Mouse (Mus musculus): ENCODE data around the gene Lyg1. TPM values are rescaled to one million over a fixed set of nuclear protein-coding genes. Genes with fewer than 3 reads are reported as not detected.

Gene Lyg1
- polyA plus RNA-seq, 1 experiment from 2014 or later, result not detected

DNA sequence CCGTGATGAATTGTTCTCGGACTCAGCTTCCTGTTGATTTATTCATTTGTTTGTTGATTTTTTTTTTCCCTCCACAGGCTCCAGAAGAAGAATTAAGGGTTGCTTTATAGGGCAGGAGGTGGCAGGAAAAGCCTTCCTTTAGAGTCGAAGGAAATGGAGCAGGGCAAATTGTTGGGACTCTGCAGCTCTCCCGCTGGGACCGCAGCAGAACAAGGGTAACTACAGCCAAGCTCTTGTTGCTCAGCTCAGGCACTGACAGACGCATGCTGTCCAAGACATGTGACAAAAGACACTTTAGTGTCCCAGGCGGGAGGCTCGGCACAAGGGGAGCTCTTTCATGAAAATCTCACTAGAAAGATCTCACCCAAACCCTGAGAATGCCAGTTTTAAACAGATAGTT, 35.0 kb downstream of the Lyg1 start:
- no peak for ATAC-seq (ENCODE audit: insufficient read depth, low FRiP score, low TSS enrichment)
- WGBS, result 48% methylated on average over 8 of the region's 8 CpGs

DNA sequence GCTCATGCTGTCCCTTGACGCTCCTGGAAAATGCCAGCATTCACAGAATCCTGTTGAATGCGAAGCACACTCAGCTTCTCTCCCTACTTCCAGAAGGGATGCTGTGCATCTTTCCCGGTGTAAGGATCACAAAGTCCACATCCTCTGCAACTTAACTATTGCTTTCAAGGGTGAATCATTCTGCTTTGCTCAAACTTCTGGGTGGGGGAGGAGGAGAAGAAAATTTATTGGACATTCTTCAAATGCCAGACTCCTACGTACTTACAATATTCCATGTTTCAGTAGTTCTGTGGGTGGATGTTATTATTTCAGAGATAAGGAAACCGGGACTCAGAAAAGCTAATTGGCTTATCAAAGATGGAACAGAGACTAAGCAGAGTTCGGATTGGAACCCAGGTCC, 39.5 kb downstream of the Lyg1 start:
- DNase-seq (ENCODE audit: low spot score), result no peak
- H3K9ac ChIP-seq (ENCODE audit: low read length), result no peak overlapping the region
- 82% methylated on average over 6 of the region's 6 CpGs for WGBS

More for the DNA sequence above, 35.0 kb downstream of the Lyg1 start:
- H3K36me3 ChIP-seq (ENCODE audit: control insufficient read depth, insufficient read depth, low read length), result no peaks in the 10 kb centered on the region
- H3K4me1 ChIP-seq (ENCODE audit: control insufficient read depth, insufficient read depth, low read length), result no peaks in the 10 kb centered on the region
- H3K27ac ChIP-seq (ENCODE audit: low read depth, low read length), result no peak overlapping the region
- H3K4me3 ChIP-seq (ENCODE audit: low read depth, low read length), result no peak overlapping the region
- H3K9ac ChIP-seq (ENCODE audit: low read length), result no peak overlapping the region
- no peaks in the 10 kb centered on the region for H3K27me3 ChIP-seq (ENCODE audit: control insufficient read depth, insufficient read depth, low read length)
- DNase-seq (ENCODE audit: low spot score), result no peak
- H3K9me3 ChIP-seq (ENCODE audit: control insufficient read depth, low read length), result no peaks in the 10 kb centered on the region
- no peak overlapping the region for H3K4me2 ChIP-seq (ENCODE audit: low read depth)

DNA sequence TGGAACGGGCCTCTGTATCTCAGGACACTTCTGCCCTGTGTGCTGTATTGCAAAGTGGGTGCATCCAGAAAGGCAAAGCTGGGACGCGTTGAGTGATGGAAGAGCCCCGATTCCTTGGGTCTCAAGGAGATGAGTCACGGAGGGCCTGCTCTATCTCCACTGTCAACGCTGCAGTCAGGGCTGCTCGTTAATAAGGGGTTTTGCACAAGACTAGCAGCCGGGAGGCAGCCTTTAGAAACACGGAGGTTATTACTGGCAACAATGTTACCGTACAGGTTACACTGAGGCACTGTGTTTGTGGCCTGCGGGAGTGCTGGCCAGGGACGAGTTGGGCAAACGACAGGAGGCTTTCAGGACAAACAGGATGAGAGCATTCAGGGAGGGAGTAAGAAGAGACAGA, 39.9 kb downstream of the Lyg1 start:
- H3K4me1 ChIP-seq (ENCODE audit: control insufficient read depth, insufficient read depth, low read length), result no peaks in the 10 kb centered on the region
- WGBS, result 80% methylated on average over 13 of the region's 13 CpGs
- no peaks in the 10 kb centered on the region for H3K27me3 ChIP-seq (ENCODE audit: control insufficient read depth, insufficient read depth, low read length)
- no peak overlapping the region for H3K4me2 ChIP-seq (ENCODE audit: low read depth)
- DNase-seq (ENCODE audit: low spot score) (no peak), ATAC-seq (ENCODE audit: insufficient read depth, low FRiP score, low TSS enrichment) (no peak)
- no peak overlapping the region for H3K27ac ChIP-seq (ENCODE audit: low read depth, low read length)
- no peak overlapping the region for H3K9ac ChIP-seq (ENCODE audit: low read length)
- no peaks in the 10 kb centered on the region for H3K9me3 ChIP-seq (ENCODE audit: control insufficient read depth, low read length)
- H3K36me3 ChIP-seq (ENCODE audit: control insufficient read depth, insufficient read depth, low read length), result no peaks in the 10 kb centered on the region
- no peak overlapping the region for H3K4me3 ChIP-seq (ENCODE audit: low read depth, low read length)

More for the DNA sequence above, 39.5 kb downstream of the Lyg1 start:
- Histone ChIP-seq H3K27ac (ENCODE audit: low read depth, low read length) (no peak overlapping the region), H3K4me1 (ENCODE audit: control insufficient read depth, insufficient read depth, low read length) (no peaks in the 10 kb centered on the region), H3K9me3 (ENCODE audit: control insufficient read depth, low read length) (no peaks in the 10 kb centered on the region), H3K4me2 (ENCODE audit: low read depth) (no peak overlapping the region), H3K4me3 (ENCODE audit: low read depth, low read length) (no peak overlapping the region), H3K36me3 (ENCODE audit: control insufficient read depth, insufficient read depth, low read length) (no peaks in the 10 kb centered on the region), H3K27me3 (ENCODE audit: control insufficient read depth, insufficient read depth, low read length) (no peaks in the 10 kb centered on the region)
- no peak for ATAC-seq (ENCODE audit: insufficient read depth, low FRiP score, low TSS enrichment)

DNA sequence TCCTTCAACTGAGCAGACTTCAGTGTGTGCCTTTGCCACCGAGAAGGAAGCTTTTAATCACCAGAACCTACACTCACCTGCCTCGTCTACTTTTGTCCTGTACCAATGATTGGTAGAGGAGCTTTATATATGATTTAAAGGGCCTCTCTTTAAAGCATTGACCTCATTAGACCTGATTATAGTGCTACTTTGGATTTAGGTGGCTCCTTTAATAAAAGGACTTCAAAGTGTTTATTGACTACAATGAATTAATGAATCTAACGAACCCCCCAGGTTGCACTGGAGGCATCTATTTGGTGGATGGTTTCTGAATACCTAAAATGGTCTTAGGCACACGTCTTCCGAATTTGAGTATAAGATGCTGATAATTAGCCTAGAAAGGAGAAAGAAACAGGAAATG, 41.2 kb downstream of the Lyg1 start, which contains the start of gene Lyg2:
TSS of gene Lyg2 (minus strand) at position 101 of the 400 bp plus-strand sequence.
- Histone ChIP-seq H3K4me2 (ENCODE audit: low read depth) (no peak within 1 kb of the TSS), H3K4me3 (ENCODE audit: low read depth, low read length) (no peak within 1 kb of the TSS), H3K9ac (ENCODE audit: low read length) (no peak within 1 kb of the TSS), H3K36me3 (ENCODE audit: control insufficient read depth, insufficient read depth, low read length) (no peaks in the 10 kb centered on the region), H3K9me3 (ENCODE audit: control insufficient read depth, low read length) (no peaks in the 10 kb centered on the region), H3K27me3 (ENCODE audit: control insufficient read depth, insufficient read depth, low read length) (no peaks in the 10 kb centered on the region), H3K27ac (ENCODE audit: low read depth, low read length) (no peak within 1 kb of the TSS), H3K4me1 (ENCODE audit: control insufficient read depth, insufficient read depth, low read length) (no peaks in the 10 kb centered on the region)
- ATAC-seq (ENCODE audit: insufficient read depth, low FRiP score, low TSS enrichment), result no peak
- 81% methylated on average over 5 of the region's 5 CpGs for WGBS
- no peak for DNase-seq (ENCODE audit: low spot score)

DNA sequence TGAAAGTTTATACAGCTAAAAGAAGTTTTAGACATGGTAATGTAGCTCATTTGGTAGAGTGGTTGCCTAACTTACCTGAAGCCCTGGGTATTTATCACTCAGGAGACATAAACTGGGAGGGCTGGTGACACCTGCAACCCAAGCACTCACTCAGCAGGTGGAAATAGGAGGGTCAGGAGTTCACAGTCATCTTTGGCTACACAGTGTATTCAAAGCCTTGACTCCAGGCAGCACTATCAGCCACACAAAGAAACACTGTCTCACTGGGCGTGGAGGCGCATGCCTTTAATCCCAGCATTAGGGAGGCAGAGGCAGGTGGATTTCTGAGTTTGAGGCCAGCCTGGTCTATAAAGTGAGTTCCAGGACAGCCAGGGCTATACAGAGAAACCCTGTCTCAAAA, 44.8 kb downstream of the Lyg1 start:
- Histone ChIP-seq H3K27ac (ENCODE audit: low read depth, low read length) (no peak overlapping the region), H3K9me3 (ENCODE audit: control insufficient read depth, low read length) (no peaks in the 10 kb centered on the region), H3K4me1 (ENCODE audit: control insufficient read depth, insufficient read depth, low read length) (no peaks in the 10 kb centered on the region), H3K36me3 (ENCODE audit: control insufficient read depth, insufficient read depth, low read length) (no peaks in the 10 kb centered on the region), H3K27me3 (ENCODE audit: control insufficient read depth, insufficient read depth, low read length) (no peaks in the 10 kb centered on the region), H3K4me2 (ENCODE audit: low read depth) (no peak overlapping the region), H3K9ac (ENCODE audit: low read length) (no peak overlapping the region), H3K4me3 (ENCODE audit: low read depth, low read length) (no peak overlapping the region)
- 74% methylated on average over 2 of the region's 2 CpGs for WGBS
- no peak for DNase-seq (ENCODE audit: low spot score)
- no peak for ATAC-seq (ENCODE audit: insufficient read depth, low FRiP score, low TSS enrichment)

DNA sequence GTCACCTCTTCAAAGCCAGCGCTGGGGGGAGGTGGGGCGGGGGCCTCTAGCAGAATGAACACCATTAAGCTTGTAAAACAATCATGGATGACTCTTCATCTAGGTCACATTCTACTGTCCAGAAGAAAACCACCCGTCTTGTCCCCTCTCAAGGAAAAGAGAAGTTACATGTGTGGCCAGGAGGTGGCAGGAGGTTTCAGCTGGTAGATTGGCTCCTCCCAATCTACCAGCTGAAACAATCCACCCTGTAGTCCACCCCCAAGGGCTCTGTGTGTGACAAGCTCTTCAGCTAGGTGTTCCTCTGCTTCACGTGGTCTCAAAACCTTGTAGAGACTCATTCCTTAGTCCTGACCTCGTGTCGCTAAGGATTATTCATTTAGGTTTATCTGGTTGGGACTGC, 54.4 kb downstream of the Lyg1 start:
- no peak for ATAC-seq (ENCODE audit: insufficient read depth, low FRiP score, low TSS enrichment)
- Histone ChIP-seq H3K4me2 (ENCODE audit: low read depth) (no peak overlapping the region), H3K9ac (ENCODE audit: low read length) (no peak overlapping the region), H3K9me3 (ENCODE audit: control insufficient read depth, low read length) (no peaks in the 10 kb centered on the region), H3K27ac (ENCODE audit: low read depth, low read length) (no peak overlapping the region), H3K36me3 (ENCODE audit: control insufficient read depth, insufficient read depth, low read length) (peaks cover 2% of the 10 kb centered on the region; the same call in 1 of the 2 replicates), H3K4me1 (ENCODE audit: control insufficient read depth, insufficient read depth, low read length) (no peaks in the 10 kb centered on the region), H3K4me3 (ENCODE audit: low read depth, low read length) (no peak overlapping the region), H3K27me3 (ENCODE audit: control insufficient read depth, insufficient read depth, low read length) (no peaks in the 10 kb centered on the region)
- DNase-seq (ENCODE audit: low spot score), result no peak
- WGBS, result 37% methylated on average over 6 of the region's 6 CpGs

DNA sequence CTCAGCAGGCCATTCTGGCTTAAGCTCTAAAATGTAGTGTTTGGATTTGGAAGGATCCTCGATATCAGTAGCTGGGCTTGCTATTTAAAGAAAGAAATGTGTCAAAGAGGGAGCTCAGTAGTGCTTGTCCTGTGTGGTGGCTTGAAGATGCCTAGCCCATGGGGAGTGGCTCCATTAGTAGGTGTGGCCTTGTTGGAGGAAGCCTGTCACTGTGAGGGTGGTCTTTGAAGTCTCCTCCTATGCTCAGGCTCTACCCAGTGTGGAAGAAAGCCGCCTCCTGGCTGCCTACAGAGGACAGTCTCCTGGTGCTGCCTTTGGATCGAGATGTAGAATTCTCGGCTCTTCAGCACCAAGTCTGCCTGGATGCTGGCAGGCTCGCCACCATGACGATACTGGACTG, 57.3 kb downstream of the Lyg1 start:
- no peak overlapping the region for H3K9ac ChIP-seq (ENCODE audit: low read length)
- H3K9me3 ChIP-seq (ENCODE audit: control insufficient read depth, low read length), result no peaks in the 10 kb centered on the region
- no peaks in the 10 kb centered on the region for H3K27me3 ChIP-seq (ENCODE audit: control insufficient read depth, insufficient read depth, low read length)
- DNase-seq (ENCODE audit: low spot score) (no peak), ATAC-seq (ENCODE audit: insufficient read depth, low FRiP score, low TSS enrichment) (no peak)
- H3K4me3 ChIP-seq (ENCODE audit: low read depth, low read length), result no peak overlapping the region
- 51% methylated on average over 6 of the region's 6 CpGs for WGBS
- no peak overlapping the region for H3K27ac ChIP-seq (ENCODE audit: low read depth, low read length)
- no peak overlapping the region for H3K4me2 ChIP-seq (ENCODE audit: low read depth)
- H3K36me3 ChIP-seq (ENCODE audit: control insufficient read depth, insufficient read depth, low read length), result peaks cover 2% of the 10 kb centered on the region; the same call in 1 of the 2 replicates
- H3K4me1 ChIP-seq (ENCODE audit: control insufficient read depth, insufficient read depth, low read length), result no peaks in the 10 kb centered on the region

DNA sequence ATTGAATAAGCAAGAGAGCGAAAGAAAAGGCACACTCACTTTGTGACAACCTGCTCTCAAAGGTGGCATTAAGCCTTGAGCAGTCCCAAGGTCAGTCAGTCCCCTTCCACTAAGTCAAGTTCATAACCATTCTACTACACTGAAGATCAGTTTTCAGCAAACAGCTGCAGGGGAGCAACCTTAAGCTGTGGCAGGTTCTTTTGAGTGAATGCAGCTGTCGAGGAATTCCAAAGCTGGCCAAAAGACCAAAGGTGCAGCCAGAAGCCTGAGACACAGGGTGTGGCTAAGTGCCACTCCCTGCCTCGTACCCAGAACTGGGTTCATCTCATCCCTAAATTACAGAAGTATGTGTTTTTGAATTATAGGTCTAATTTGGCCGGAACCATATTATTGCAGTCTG, 57.7 kb downstream of the Lyg1 start:
- ATAC-seq (ENCODE audit: insufficient read depth, low FRiP score, low TSS enrichment) (no peak), DNase-seq (ENCODE audit: low spot score) (no peak)
- Histone ChIP-seq H3K27me3 (ENCODE audit: control insufficient read depth, insufficient read depth, low read length) (no peaks in the 10 kb centered on the region), H3K36me3 (ENCODE audit: control insufficient read depth, insufficient read depth, low read length) (peaks cover 2% of the 10 kb centered on the region; the same call in 1 of the 2 replicates), H3K9me3 (ENCODE audit: control insufficient read depth, low read length) (no peaks in the 10 kb centered on the region), H3K27ac (ENCODE audit: low read depth, low read length) (no peak overlapping the region), H3K9ac (ENCODE audit: low read length) (no peak overlapping the region), H3K4me1 (ENCODE audit: control insufficient read depth, insufficient read depth, low read length) (no peaks in the 10 kb centered on the region), H3K4me3 (ENCODE audit: low read depth, low read length) (no peak overlapping the region), H3K4me2 (ENCODE audit: low read depth) (no peak overlapping the region)
- WGBS, result 88% methylated on average over 4 of the region's 4 CpGs

All from neural tube, embryonic 11.5 days (tissue).